Mouse (Mus musculus) Muller cell, postnatal 12 days (primary cell): ENCODE results near the gene Lias.
A peak's percentile ranks its signal among the peaks of the same experiment; 100 is the strongest.

ENCODE experiments used
- DNase-seq: peaks from one replicate; pipeline ENCODE4 v3.0.0-alpha.2; 2015; ENCODE audit errors: inconsistent ontology term

Gene Lias

DNA sequence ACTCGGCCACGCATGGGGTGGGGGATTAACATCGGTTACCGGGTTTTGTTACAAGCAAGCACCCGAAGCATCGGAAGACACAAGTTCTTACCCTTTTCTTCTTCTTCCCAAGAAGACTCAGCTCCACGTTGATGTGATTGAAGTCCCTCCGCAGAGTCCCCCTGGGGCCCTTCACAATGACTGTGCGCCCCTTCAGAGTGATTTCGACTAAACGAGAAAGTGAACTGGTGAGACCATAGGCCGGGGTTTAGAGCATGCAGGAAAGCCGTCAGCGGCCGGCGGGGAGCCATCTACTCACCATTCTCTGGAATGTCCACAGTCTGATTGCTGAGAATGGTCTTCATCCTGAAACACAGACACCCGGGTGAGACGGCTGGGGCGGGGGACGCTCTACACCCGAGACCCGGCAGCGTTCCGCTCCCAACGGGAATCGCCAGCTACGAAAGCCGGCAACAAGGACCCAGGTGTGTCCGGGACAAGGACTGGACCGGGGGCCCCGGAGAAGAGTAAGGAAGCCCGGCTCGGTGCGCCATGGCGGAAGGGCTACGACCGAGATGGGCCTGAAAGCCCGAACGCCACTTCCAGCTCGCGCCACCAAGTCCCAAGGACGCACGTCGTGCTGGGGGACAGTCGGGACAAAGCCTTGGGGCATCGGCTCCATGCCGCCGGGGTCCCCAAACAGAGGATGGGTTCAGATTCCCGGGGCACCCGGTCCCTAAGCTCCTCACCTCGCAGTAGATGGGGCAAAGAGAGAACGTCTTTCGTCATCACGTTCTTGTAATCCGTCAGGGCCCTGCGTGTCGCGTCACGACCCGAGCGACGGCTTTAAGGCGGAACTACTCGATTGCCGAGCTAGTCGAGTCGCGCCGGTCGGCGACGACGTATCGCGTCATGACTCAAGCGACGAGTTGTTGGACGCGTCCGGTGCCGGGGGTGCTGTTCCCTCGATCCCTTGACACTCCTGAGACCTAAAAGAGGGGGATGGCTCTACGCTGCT is at the start of gene Lias, which contains the start of gene Rpl9:
TSS of gene Lias (plus strand) at position 850 of the 997 bp plus-strand sequence.
TSS of gene Rpl9 (minus strand) at position 797 of the 997 bp plus-strand sequence.
- peak; percentile 97 for DNase-seq

DNA sequence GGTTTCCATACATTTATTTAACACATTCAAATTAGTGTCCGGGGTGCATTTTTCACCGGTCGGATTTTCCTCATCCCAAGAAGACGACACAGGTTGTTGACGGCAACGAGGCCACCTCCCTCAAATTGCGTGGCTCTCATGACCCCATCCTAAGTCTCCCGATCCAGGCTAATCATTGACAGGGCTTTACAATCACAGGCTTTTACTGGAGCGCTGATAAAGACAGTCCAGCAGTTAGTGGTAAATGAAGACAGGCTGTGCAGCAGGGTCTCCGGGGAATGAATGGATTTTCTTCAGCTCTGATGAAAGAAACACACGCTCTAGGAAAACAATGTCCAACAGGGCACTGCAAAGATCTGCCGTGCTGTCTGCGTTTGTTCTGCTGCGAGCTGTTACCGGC is 43.1 kb upstream of the Lias start, which contains the start of gene Klb:
TSS of gene Klb (plus strand) at position 147 of the 400 bp plus-strand sequence.
- no peak for DNase-seq

DNA sequence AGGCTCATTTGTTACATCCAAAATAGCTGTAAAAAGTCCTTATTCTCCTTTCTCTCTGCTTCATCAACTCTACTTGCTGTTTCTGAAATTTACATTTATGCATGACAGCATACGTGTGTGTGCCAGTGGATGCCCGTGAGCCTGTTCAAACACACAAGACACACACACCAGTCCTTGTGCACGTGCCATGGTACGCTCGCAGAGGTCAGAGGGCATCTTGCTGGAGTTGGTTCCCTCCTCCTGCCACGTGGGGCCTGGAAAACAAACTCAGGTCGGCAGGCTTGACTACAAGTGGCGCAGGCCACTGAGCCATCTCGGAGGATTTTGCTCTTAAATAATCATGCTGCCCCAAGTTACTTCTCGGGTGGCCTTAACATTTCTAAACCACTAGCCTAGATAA is 40.8 kb upstream of the Lias start:
- no peak for DNase-seq

DNA sequence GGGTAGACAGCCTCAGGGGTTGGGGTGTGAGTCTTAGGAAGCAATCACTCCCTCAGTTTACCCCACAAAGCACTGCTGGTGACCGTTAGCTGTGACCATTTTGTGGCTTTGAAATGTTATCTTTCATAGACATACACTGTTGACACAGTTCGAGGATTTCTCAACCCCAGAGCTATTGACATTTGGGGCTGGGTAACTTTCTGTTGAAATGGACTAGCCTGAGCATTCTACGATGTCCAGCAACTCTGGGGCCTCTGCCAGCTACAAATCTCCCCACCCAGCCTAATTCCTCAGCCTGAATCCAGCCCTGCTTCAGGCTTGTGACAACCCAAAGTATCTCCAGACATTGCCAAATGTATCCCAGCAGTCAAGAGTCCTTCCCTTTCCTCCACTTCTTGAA is 37.2 kb upstream of the Lias start:
- no peak for DNase-seq

- DNase-seq, result no peak
Observed at GRCm38 (mm10) chr5:65354985-65355384, 36.3 kb upstream of the Lias start.

- no peak for DNase-seq
Observed at GRCm38 (mm10) chr5:65356851-65357250, 34.4 kb upstream of the Lias start.

DNA sequence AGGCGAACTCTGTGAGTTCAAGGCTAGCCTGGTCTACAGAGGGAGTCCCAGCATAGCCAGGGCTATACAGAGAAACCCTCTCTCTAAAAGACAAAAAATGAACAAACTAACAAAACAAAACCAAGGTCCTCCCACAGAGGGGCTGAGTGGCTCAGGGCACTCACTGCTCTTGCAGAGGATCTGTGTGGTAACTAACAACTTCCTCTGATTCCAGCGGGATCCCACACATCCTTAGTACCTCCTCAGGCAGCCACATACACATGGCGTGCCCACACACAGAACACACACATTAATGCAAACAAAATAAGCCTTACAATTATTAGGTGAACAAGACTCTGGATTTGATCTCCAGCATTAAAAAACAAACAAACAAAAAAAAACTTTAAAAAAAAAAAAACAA is 33.5 kb upstream of the Lias start:
- DNase-seq, result no peak

GRCm38 (mm10) chr5:65367837-65368236 is 23.5 kb upstream of the Lias start:
- no peak for DNase-seq

DNA sequence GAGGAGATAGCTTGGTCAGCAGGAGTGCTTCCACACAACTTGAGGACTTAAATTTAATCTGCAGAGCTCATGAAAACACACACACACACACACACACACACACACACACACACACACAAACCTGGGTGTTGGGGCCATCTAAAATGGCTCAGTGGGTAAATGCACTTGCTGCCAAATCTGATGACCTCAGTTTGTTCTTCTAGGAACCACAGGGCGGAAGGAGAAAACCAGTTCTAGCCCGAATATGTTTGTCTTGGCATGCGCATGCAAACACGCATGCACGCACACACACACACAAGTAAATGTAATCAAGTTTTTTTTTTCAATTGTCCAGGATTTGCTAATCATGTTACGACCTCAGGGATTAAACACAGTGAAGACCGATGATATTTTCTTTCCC is 19.7 kb upstream of the Lias start:
- no peak for DNase-seq

GRCm38 (mm10) chr5:65374746-65375145 is 16.6 kb upstream of the Lias start:
- DNase-seq, result no peak

DNA sequence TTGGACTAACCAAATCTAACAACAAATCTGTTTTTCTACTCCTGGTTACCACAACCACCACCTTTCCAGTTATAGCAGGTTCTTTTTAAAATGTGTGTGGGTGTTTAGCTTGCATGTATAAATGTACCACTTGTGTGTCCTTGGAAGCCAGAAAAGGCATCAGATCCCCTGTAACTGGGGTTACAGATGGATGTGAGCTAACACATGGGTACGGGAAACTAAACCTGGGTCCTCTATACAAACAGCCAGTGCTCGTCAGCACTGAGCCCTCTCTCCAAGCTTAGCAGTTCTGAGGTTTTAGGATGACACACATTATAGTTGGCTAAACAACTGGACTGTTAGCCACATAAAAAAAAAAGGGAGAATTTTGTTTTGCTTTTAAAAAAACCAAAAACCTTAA is 5.6 kb upstream of the Lias start:
- no peak for DNase-seq

DNA sequence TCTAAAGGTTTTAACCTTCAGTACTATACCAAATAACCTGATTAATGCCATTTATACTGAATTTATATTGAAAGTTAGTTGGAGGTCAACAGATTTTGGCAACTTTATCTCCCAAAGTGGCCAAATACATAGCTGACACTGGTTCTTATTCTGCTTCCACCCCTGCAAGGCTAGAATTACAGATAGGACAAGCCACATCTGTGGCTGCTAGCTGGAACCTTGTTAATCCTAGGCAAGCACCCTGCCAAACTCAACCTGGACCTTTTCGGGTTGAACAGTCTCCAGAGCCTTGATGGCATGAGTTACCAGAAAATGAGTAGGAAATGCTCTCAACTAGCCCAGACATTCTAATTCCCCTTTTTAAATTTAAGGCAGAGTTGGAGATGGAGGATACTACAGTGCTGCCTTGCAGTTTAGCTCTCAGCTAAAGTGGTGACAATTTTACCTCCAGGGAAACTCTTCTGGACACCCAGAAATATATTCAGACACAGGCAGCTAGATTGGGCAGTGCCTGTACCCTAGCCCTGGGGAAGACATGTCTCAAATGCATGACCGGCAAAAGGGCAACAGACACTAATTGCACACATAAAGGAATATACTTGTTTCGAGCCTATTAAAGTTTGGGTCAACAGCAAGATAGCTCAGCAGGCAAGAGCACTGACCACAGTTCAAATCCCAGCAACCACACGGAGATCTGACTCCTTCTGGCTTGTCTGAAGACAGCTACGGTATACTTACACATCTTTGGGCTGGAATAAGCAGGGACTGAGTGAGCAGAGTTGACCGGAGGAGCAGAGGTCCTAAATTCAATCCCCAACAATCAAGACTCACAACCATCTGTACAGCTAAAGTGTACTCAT is 4.1 kb upstream of the Lias start:
- DNase-seq, result no peak

DNA sequence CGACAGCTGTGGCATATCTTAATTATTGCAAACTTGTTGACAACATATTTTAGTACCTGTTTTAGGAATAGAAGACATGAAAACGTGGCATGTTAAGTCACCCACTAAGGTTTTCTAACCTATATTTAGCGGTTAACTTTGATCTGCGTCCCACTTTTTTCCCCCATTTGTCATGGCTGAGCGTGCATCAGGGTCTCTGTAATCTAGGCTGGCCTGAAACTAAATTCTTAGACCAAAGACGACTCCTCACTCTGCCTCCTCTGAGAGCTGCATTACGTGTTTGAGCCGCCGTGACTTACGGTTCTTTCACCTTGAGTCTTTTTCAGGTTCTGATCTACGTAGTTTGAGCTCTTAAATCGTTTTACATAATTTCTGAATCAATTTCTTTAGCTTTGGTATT is 456 bp downstream of the Lias start:
- no peak for DNase-seq

DNA sequence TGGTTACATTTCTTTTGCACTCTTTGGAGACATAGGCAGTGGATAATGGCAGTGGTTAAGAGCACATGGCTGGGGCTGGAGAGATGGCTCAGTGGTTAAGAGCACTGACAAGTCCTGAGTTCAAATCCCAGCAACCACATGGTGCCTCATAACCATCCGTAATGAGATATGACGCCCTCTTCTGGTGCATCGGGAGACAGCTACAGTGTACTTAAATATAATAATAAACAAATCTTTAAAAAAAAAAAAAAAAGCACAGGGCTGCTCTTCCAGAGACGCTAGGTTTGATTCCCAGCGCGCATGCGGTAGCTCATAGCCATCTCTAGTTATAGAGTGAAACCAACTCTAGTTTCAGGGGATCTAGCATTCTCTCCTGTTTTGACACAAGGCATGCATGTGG is 3.1 kb downstream of the Lias start:
- no peak for DNase-seq

DNA sequence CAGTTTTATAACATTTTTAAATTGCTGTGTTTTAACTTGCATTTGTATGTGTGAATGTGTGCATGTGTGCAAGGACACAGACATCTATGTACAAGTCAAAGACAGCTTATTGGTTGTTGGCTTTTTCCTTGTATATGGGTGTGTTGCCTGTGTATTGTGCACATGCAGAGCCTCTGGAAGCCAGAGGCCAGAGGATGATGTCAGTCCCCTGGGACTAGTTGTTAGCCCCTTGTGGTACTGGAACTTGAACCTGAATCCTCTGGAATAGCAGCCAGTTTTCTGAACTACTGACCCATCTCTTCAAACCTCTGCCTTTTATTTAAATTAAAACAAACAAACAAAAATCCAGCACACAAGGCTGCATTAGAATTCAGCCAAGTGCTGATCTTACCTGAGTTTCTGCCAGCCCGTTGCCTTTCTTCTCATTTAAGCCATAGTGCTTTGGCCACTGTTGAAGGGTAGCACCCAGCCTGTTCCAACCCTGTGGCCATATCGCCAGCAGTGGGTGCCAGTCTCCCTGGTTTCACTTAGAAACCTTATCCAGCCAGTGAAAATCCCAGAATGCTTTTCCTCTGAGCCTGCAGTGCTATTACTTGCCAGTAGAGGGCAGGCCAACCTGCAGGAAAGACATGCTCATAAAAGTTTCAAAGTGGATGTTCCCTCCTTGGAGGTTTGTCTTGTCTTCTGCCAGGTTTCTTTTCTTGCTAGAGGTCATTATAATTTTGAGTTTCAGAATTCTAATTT is 10.1 kb downstream of the Lias start:
- DNase-seq, result peak; percentile 66

- no peak for DNase-seq
Observed at GRCm38 (mm10) chr5:65407989-65408388, 16.7 kb downstream of the Lias start.

DNA sequence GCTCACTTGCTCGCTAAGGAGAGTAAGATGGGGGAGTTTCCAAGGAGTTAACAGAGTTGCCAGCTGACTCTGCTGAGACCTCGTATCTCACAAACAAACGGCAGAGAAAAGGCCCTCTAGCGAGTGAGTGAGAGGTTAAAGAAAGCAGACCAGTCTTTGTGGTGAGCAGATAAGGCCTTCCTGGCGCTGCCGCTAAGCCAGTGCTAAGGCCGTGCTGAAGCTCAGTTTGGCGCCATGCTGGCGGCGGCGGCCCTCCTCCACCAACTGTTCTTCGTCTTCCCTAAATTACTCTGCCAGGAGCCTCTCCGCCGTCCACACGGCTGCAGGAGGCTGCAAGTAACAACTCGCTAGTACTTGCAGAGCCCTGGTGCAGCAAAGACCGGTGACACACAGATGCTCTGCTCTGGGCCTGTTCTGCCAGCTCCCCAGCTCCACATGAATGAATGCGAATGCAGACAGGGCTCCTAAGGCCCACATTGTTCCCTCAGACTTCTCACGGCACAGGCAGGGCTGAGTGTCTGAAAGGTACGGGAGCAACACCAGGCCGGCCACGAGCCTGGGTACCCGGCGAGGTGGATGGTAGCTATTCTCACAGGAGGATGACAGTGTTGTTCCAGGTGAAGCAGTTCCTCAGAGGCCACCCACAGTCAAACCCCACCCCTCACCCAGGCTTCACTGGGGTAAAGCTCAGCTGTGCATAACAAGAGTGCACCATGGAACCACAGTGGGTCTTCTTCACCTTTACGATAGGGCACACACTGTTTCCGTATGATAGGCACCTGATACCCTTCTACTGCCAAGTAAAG is 24.6 kb downstream of the Lias start:
- peak; percentile 20 for DNase-seq

DNA sequence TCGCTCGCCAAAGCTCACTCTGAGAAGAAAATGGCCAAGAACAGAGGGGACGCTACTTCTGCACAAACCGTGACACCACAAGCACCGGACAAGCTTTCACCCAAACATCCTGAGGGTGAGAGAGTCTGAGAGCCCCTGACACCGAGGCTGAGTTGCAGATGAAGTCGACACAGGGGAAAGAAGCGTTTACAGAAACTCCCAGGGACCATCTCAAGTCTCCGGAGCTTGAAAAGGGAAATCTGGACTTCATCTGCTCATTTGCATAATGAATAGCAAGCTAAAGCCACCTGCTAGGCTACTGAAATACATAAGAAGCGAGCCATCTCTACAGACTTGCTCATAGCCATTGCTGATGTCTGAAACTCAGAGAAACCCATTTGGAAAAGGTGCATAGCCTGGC is 27.8 kb downstream of the Lias start:
- DNase-seq, result no peak

DNA sequence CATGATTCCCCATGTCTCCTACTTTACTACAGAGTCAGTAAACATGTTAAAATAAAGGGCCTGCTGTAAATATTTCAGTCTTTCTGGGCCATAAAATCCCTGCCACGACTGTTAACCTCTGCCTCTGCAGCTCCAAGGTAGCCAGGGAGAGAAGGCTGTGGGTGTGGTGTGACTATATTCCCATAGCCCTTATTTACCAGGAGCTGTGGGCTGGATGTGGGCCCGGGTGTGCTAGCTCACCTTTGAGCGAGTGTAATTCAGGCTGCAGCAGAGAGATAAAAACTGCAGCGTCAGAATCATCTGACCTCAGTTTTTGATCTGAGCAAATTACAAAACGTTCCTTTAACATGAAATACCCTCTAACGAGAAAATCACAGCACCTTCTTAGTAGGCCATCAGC is 29.5 kb downstream of the Lias start:
- DNase-seq, result no peak

DNA sequence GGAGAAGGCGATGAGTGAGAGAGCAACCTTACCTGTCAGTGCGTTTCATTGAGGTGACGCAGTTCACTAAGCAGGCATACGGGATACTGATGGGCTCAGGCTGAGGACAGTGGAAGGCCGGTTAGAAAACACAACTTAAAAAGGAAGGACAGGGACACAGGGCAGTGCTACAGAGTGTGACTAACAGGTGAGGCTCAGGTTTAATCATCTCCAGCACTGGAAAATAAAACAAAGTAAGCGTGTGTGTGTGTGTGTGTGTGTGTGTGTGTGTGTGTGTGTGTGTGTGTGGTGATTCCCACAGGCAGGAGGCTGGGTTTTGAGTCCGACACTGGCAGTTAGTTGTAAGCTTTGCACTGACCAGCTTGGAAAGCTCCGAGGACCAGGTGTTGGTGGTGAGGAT is 31.5 kb downstream of the Lias start:
- DNase-seq, result no peak

GRCm38 (mm10) chr5:65424215-65424614 is 32.9 kb downstream of the Lias start:
- no peak for DNase-seq
